Mouse (Mus musculus) C2C12 (cell line): Measurements from ENCODE around the gene Aff3. TPM values are rescaled to one million over a fixed set of nuclear protein-coding genes. Genes with fewer than 3 reads are reported as not detected.

Source experiments
- H3K27me3 ChIP-seq: one replicate; pipeline ENCODE4 v1.6.1; 2011; ENCODE audit not compliant: control insufficient read depth, insufficient read depth, insufficient read length
- H3K36me3 ChIP-seq: one replicate; pipeline ENCODE4 v1.6.1; 2011; ENCODE audit not compliant: control insufficient read depth, insufficient read depth
- H3K4me3 ChIP-seq: one replicate; pipeline ENCODE4 v1.5.1; 2011; ENCODE audit warnings: mild to moderate bottlenecking, control low read depth; ENCODE audit not compliant: poor library complexity, insufficient read depth, severe bottlenecking
- H3K79me2 ChIP-seq: one replicate; pipeline ENCODE4 v1.6.1; 2011; ENCODE audit not compliant: control insufficient read depth, insufficient read depth
- H3K79me3 ChIP-seq: one replicate; pipeline ENCODE4 v1.6.1; 2011; ENCODE audit warnings: low read depth, control low read depth
- H3ac ChIP-seq: one replicate; pipeline ENCODE3; 2011; ENCODE audit warnings: low read depth; ENCODE audit not compliant: control insufficient read depth, insufficient read length
- CEBPB ChIP-seq: IDR thresholded peaks from one replicate; pipeline ENCODE4 v1.6.1; 2011; ENCODE audit warnings: low read depth, mild to moderate bottlenecking, control low read depth, moderate library complexity
- CTCF ChIP-seq: IDR thresholded peaks from one replicate; pipeline ENCODE4 v1.5.1; 2011; ENCODE audit not compliant: control insufficient read depth, insufficient read depth, insufficient read length
- FOSL1 ChIP-seq: IDR thresholded peaks from one replicate; pipeline ENCODE4 v1.8.0; 2011; ENCODE audit warnings: mild to moderate bottlenecking, low read length; ENCODE audit not compliant: poor library complexity, insufficient read depth, severe bottlenecking
- MAX ChIP-seq: IDR thresholded peaks from one replicate; pipeline ENCODE4 v1.6.1; 2011; ENCODE audit warnings: mild to moderate bottlenecking, control low read depth
- MYOD1 ChIP-seq: IDR thresholded peaks from one replicate; pipeline ENCODE4 v1.6.1; 2011; ENCODE audit warnings: low read depth; ENCODE audit not compliant: control insufficient read depth, insufficient read length
- MYOG ChIP-seq: IDR thresholded peaks from one replicate; pipeline ENCODE4 v1.6.1; 2011; ENCODE audit not compliant: control insufficient read depth, insufficient read length; ENCODE audit errors: extremely low read depth
- USF1 ChIP-seq: IDR thresholded peaks from one replicate; pipeline ENCODE4 v1.6.1; 2011; ENCODE audit warnings: low read depth, mild to moderate bottlenecking, control low read depth, moderate library complexity
- polyA plus RNA-seq: library from polyadenylated mRNA; unstranded; fragments of >200 nt; fragmentation: generic; extraction: Trizol; gene quantifications from one replicate; pipeline ENCODE4 v1.2.1, GENCODE M21; 2012; ENCODE audit warnings: missing spikeins

Gene Aff3
- polyA plus RNA-seq, 1 experiment: not detected

DNA sequence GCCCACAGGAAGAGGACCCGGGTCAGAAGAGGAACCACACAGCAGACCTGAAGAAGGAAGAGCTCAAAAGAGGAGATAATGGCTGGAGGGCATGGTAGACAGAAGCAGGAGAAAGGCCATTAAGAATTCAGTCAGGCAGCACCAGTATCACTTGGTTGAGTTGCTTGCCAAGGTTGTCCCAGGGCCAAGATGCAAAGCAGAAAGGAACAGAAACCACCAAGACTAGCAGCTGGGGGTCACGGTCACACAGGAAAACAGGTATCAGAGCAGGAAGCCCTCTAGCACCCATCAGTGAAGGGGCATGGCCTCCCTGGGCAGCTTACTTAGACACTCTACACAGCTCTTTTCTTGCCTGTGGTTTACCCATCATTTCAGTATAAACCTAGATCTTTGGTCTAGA is 525.4 kb downstream of the Aff3 start:
- TF ChIP-seq MYOG (no peak), USF1 (no peak), MYOD1 (no peak)
- no peak overlapping the region for H3K4me3 ChIP-seq
- no peaks in the 10 kb centered on the region for H3K79me3 ChIP-seq
- peaks cover 4% of the 10 kb centered on the region for H3K27me3 ChIP-seq
- no peak overlapping the region for H3ac ChIP-seq
- no peaks in the 10 kb centered on the region for H3K79me2 ChIP-seq
- H3K36me3 ChIP-seq: no peaks in the 10 kb centered on the region

DNA sequence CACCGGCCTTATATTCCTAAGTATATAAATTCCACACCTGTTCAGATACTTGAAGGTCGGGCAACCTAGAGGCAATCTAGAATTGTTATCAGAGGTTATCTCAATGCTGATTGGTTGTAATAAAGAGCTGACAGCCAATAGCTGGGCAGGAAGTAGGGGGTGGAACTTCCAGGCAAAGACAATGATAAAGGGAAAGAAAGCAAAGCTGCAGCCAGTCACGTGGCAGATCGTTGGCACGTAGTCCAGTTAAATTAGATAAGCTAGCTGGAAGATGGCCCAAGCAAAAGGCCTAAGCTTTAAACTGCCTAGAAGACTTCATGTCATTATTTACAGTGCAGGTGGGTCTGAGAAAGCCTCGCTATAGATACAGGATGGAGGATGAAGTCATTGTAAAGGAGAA is 531.8 kb downstream of the Aff3 start:
- Histone ChIP-seq H3K79me2 (peaks cover 14% of the 10 kb centered on the region), H3K27me3 (peaks cover 4% of the 10 kb centered on the region), H3ac (no peak overlapping the region), H3K4me3 (no peak overlapping the region), H3K79me3 (peaks cover 12% of the 10 kb centered on the region), H3K36me3 (no peaks in the 10 kb centered on the region)
- TF ChIP-seq MYOD1 (no peak), CEBPB (no peak), FOSL1 (no peak), MYOG (no peak), USF1 (peak; percentile 57)

DNA sequence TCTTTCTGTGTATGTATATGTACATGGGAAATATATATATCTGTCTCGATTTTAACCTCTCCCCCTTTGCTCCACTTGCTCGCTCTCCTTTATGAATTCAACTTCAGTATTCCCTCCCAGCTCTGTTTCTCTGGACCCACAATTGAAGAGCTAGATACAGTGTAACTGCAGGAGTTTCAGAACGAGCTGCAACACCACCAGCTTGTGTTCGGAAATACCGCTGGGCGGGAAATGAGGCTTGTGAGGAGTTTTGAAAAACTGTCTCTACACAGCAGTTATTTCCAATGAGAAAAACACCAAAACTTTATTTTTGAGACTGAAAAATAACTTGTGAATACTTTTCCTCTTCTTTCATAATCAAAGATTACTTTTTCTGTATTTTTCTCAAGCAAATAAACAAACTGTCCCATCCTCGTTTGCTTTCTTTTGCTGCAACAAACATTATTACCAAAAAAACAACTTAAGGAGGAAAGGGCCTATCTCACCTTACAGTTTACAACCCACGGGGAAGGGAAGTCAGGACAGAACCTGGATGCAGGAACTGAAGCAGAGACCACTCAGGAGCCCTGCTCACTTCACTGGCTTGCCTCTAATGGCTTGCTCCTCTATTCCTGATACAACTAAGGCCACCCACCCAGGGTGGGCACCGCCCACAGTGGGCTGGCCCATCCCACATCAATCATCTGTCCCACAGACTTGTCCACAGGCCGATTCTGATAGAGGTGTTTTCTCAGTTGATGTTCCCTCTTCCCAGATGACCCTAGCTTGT is 533.9 kb downstream of the Aff3 start:
- TF ChIP-seq USF1 (no peak), MYOD1 (no peak), MAX (no peak), CEBPB (no peak), FOSL1 (no peak), CTCF (no peak), MYOG (no peak)
- Histone ChIP-seq H3K4me3 (no peak overlapping the region), H3K79me2 (peaks cover 35% of the 10 kb centered on the region), H3K36me3 (peaks cover 9% of the 10 kb centered on the region), H3ac (no peak overlapping the region), H3K27me3 (no peaks in the 10 kb centered on the region), H3K79me3 (peaks cover 32% of the 10 kb centered on the region)

DNA sequence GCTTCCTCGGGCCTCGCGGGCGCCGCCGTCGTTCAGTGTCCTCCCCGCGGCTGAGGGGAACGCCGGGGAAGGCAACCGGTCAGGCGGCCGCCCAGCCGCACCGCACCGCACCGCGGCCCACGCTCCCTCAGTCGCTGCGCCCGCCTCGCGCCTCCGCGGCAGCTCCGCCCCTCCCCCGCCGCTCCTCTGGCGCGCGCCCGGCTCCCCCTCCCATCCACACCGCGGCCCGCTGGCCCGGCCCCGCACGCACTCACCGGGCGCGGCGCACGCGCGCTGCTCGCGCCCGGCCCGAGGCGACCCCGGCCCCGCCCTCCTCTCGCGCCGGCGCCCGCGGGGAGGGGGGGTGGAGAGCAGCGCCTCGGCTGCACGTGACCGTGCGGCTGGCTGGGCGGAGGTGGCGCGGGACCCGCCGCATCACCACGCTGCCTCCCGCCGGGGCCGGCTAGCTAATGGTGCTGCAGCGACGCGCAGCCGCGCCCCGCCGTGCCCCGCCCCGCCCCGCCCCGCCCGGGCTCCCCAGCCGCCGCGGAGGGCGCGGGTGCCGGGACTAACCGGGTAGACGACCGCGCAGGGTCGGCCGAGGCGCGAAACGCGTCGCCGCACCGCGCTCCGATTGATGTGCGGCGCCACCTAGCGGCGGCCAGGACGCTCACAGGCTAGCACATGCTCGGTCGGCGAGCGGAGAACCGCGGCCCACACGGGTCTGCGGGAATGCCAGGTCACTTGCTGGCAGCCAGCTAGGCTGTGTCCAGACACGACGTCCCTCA is 535.1 kb downstream of the Aff3 start, which contains the start of gene Rev1:
Rev1 (minus strand) TSS at position 301 of the 767 bp plus-strand sequence.
- Histone ChIP-seq H3K36me3 (peaks cover 9% of the 10 kb centered on the region), H3K79me2 (peaks cover 47% of the 10 kb centered on the region), H3K79me3 (peaks cover 44% of the 10 kb centered on the region), H3K27me3 (no peaks in the 10 kb centered on the region), H3ac (peak within 1 kb of the TSS; percentile 96), H3K4me3 (peak within 1 kb of the TSS; percentile 86)
- TF ChIP-seq USF1 (peak; percentile 66), CEBPB (no peak), MYOD1 (no peak), CTCF (peak; percentile 99), MAX (peak; percentile 73), MYOG (no peak), FOSL1 (no peak)

DNA sequence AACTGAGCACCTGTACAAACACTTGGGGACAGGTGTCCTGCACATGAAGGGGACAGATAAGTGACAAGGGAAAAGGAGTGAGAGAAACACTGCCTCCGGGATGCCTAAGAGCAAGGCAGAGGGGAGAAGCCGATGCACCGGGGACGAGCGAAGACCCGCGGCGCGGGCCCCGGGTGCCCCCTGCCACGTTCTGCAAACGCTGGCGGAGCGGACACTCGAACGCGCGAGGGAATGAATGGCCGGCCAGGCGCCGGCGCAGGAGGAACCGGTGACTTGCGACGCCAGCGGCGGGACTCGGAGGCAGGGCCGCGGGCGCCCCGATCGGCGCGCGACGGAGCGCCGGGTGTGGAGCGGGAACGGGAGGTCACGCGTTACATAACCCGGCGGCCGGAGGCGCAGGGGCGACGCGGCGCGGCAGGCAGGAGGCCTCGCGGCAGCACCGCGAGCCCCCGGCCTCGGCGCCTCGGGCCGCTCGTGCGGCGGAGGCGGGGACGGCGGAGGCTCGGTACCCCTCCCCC is 535.8 kb downstream of the Aff3 start:
- TF ChIP-seq CTCF (no peak), MYOD1 (no peak), USF1 (no peak), MAX (peak; percentile 14), CEBPB (no peak)
- H3K36me3 ChIP-seq: peaks cover 9% of the 10 kb centered on the region
- peaks cover 54% of the 10 kb centered on the region for H3K79me2 ChIP-seq
- H3K4me3 ChIP-seq: peak overlapping the region; percentile 86
- peaks cover 51% of the 10 kb centered on the region for H3K79me3 ChIP-seq
- no peaks in the 10 kb centered on the region for H3K27me3 ChIP-seq
- H3ac ChIP-seq: peak overlapping the region; percentile 96

Other genes with a start within 250 kb of the Aff3 start
- not detected for gene Lonrf2, start 171.8 kb upstream of the Aff3 start, polyA plus RNA-seq
- gene Chst10, start 233.2 kb upstream of the Aff3 start, polyA plus RNA-seq: 0.06 TPM